Mouse (Mus musculus): Measurements from ENCODE around the gene Ptpn14.
A peak's percentile ranks its signal among the peaks of the same experiment; 100 is the strongest.
"Not testable (repeated sequence)": the region's sequence is repeated elsewhere in the genome, so short reads cannot be mapped to it uniquely, and the experiment has no call there.

The Ptpn14 gene

GRCm38 (mm10) chr1:189727884-189728783, at the start of gene Ptpn14:
Ptpn14 (plus strand) TSS chr1:189728268.
- no peak for DNase-seq (ENCODE audit: low spot score)

DNA sequence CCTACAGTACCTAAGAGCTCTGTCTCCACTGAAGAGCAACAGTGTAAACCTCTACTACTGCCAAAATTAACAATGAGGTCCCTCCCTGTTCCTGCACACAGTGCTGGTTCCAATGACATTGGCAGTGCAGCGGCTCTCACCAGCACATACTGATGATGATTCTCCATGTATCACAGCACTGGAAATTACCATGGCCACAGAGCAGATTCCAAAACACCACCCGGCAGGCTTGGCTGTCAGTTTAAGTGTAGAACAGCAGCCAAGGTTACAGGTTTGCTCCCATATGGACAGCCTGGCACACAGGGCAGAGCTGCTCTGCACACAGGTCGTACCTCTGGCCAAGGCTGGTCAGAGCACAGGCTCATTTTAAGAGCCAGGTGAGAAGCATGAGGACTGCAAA, 48.5 kb upstream of the Ptpn14 start:
- DNase-seq (ENCODE audit: low spot score): no peak

DNA sequence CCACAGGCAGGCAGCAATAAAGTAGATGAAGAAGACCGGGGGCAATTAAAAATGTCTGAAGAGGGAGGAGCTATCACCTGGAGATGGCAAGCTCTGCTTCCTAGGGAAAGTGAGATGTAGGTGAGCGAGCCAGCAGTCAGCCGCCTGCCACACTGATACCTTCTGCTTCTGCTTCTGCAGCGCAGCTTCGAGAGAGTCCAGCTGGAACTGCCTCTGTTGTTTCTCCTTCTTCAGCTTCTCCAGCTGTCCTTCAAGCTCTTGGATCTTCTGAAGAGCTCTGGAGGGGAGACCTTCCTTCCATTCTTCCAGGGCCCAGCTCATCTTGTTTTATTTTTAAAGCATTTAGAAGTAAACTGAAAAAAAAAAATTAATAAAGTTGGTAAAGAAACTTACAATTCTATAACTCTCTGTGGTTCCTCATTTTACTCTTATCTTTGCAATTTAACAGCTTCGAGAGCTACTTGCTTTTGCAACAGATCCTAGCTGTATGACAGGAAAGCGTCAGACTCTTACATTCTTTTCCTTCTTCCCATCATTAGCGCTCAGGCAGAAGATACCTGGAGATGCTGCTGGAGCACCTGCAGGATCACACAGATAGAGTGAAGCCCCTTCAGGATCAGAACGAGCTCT, 43.2 kb upstream of the Ptpn14 start:
- DNase-seq (ENCODE audit: low spot score): no peak

GRCm38 (mm10) chr1:189686025-189686424, 42.0 kb upstream of the Ptpn14 start:
- no peak for DNase-seq (ENCODE audit: low spot score)

DNA sequence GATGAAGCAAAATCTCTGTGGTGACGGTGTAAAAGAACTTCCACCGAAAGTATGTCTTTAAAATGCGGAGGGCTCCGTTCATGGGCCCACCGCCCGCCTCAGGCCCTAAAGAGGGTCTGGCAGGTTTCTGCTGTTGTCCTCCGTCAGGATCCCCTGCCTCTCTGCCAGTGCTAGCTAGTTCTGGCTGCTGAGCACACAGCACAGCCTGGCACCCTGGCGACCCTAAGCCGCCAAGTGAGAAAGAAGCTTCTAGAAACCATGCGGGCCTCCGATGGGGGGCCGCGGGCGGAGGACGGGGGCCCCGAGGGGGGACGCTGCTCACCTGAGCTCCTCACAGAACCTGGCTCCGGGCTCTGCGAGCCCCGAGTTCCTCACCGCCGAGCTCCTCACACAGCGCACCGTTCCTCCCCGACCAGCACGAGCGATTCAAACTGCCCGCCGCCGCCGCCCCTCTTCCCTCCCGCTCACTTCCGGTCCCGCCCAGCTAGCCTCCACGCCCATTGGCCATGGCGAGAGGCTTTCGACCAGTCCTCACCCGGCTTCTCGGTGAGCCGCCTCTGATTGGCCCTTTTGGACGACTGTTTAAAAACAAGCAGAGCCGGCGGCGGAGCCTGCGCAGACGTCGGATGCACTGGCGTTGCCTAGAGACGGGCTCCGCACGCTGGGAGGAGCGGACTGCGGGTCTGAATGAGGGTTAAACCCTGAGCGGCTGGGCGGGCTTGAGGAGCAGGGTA, 40.2 kb upstream of the Ptpn14 start, which contains the start of gene Cenpf:
Gene Cenpf (minus strand): TSS at position 433 of the 734 bp plus-strand sequence.
- DNase-seq (ENCODE audit: low spot score): peak; percentile 90

- DNase-seq (ENCODE audit: low spot score): no peak
These were observed 39.7 kb upstream of the Ptpn14 start for GRCm38 (mm10) chr1:189688388-189688750.

GRCm38 (mm10) chr1:189689050-189689833, 38.8 kb upstream of the Ptpn14 start:
- DNase-seq (ENCODE audit: low spot score): no peak

GRCm38 (mm10) chr1:189692442-189692841, 35.6 kb upstream of the Ptpn14 start:
- DNase-seq (ENCODE audit: low spot score): not testable (repeated sequence)

DNA sequence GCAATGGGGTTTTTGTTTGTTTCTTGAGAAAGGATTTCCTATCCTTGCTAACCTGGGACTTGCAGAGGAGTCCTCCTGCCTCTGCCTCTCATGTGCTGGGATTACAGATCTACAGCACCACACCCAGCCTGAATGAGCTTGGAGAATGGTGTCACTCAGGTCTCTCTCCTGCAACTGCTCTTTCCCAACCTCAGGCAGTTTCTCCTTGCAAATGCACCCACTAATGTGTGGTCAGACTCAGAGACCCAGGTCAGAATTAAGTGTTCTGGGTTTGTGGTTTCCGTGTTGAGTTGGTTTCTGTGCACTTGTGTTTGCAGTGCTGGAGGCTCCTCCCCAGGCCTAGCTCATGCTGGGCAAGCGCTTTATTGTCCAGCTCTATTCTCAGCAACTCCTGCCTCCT, 33.7 kb upstream of the Ptpn14 start:
- no peak for DNase-seq (ENCODE audit: low spot score)

- DNase-seq (ENCODE audit: low spot score): no peak
These were observed 32.7 kb upstream of the Ptpn14 start for GRCm38 (mm10) chr1:189695321-189695720.

DNA sequence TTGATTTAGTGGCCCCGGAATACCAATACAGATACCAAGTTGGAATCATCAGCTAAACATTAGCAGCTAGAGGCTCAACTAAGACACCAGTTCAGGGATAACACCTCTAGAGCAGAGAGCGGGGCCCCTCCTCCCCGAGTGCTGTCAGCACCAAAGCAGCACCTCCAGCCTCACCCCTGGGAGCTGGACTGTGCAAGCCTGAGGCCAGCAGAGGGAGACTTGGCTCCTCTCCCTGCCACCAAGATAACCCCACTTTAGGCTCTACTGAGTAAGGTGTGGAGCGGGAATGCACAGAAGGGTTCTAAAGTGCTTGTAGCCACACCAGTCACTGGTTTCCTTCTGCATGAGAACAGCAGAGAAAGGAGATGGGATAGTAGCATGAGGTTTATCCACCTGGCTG, 29.7 kb upstream of the Ptpn14 start:
- DNase-seq (ENCODE audit: low spot score): no peak

- DNase-seq (ENCODE audit: low spot score): no peak
These were observed 27.9 kb upstream of the Ptpn14 start for GRCm38 (mm10) chr1:189700186-189700585.

GRCm38 (mm10) chr1:189700990-189701389, 27.1 kb upstream of the Ptpn14 start:
- no peak for DNase-seq (ENCODE audit: low spot score)

- no peak for DNase-seq (ENCODE audit: low spot score)
These were observed 24.9 kb upstream of the Ptpn14 start for GRCm38 (mm10) chr1:189703156-189703555.

GRCm38 (mm10) chr1:189703591-189703990, 24.5 kb upstream of the Ptpn14 start:
- no peak for DNase-seq (ENCODE audit: low spot score)

- DNase-seq (ENCODE audit: low spot score): no peak
These were observed 21.9 kb upstream of the Ptpn14 start for GRCm38 (mm10) chr1:189706040-189706645.

GRCm38 (mm10) chr1:189707014-189707413, 21.1 kb upstream of the Ptpn14 start:
- DNase-seq (ENCODE audit: low spot score): no peak

DNA sequence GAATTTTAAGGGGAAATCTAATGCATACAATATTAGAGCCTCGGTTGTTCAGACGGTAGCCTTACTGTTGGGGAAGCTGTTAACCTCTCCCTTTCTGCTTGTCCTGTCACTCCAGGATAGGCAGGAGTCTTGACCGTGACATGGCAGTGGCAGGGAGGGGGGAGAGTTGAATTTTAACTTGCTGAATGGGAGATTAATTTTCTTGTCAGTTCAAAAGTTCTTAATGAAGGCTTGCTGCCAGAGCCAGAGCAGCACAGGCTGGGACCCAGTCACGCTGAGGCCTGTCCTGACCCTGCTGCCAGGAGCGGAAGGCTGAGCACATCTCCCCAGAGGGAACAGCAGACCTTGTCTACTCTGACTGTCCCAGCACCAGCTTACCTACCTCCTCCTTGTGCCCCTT, 20.6 kb upstream of the Ptpn14 start:
- no peak for DNase-seq (ENCODE audit: low spot score)

- DNase-seq (ENCODE audit: low spot score): no peak
These were observed 19.1 kb upstream of the Ptpn14 start for GRCm38 (mm10) chr1:189709001-189709400.

- DNase-seq (ENCODE audit: low spot score): no peak
These were observed 11.9 kb upstream of the Ptpn14 start for GRCm38 (mm10) chr1:189715915-189716797.

Data from layer of hippocampus, adult 9-10 months (tissue).